Mouse (Mus musculus): Measurements from ENCODE around the gene Utp3. TPM values are rescaled to one million over a fixed set of nuclear protein-coding genes. Genes with fewer than 3 reads are reported as not detected.

Gene Utp3
- polyA plus RNA-seq, 1 experiment from 2014 or later, result 76.0 TPM

DNA sequence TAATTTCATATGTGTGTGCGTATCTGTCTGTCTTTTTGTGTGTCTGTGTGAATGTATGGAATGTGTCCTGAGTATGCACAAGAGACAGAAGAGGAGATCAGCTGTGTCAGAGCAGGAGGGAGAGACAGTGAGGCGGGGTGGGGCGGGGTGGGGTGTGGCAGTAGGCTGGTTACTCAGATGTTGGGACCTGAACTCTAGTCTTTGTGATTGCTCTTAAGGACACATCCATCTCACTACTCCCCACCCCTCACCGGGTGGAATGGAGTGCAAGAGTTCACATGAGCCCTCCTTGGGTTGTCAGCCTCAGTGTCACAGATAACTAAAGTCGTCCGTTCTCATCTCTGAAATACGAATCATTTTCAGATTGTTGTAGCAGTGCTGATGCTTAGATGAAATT lies 39.9 kb downstream of the Utp3 start:
- Histone ChIP-seq H3K4me2 (ENCODE audit: low read depth, low read length) (no peak overlapping the region), H3K9me3 (replicated peaks; ENCODE audit: control insufficient read depth, low read length) (no peaks in the 10 kb centered on the region), H3K36me3 (replicated peaks; ENCODE audit: control insufficient read depth, insufficient read depth, low read depth, low read length) (no peaks in the 10 kb centered on the region; the same call in 1 of the 2 replicates), H3K27ac (replicated peaks; ENCODE audit: low read depth, low read length) (no peak overlapping the region), H3K9ac (replicated peaks; ENCODE audit: low read length) (no peak overlapping the region), H3K27me3 (ENCODE audit: control insufficient read depth, insufficient read depth, low read length) (no peaks in the 10 kb centered on the region), H3K4me1 (ENCODE audit: control insufficient read depth, insufficient read depth, low read length) (no peaks in the 10 kb centered on the region), H3K4me3 (ENCODE audit: low read depth, low read length) (no peak overlapping the region)
- 88% methylated on average over 7 of the region's 7 CpGs for WGBS
- ATAC-seq (replicated peaks; ENCODE audit: insufficient number of reproducible peaks, low FRiP score, low TSS enrichment, low read depth), result no peak
- DNase-seq (ENCODE audit: low spot score), result no peak

- no peaks in the 10 kb centered on the region for H3K9me3 ChIP-seq (replicated peaks; ENCODE audit: control insufficient read depth, low read length)
- H3K9ac ChIP-seq (replicated peaks; ENCODE audit: low read length), result no peak overlapping the region
- ATAC-seq (replicated peaks; ENCODE audit: insufficient number of reproducible peaks, low FRiP score, low TSS enrichment, low read depth) (no peak), DNase-seq (ENCODE audit: low spot score) (no peak)
- H3K27me3 ChIP-seq (ENCODE audit: control insufficient read depth, insufficient read depth, low read length), result no peaks in the 10 kb centered on the region
- no peaks in the 10 kb centered on the region for H3K4me1 ChIP-seq (ENCODE audit: control insufficient read depth, insufficient read depth, low read length)
- H3K4me2 ChIP-seq (ENCODE audit: low read depth, low read length), result no peak overlapping the region
- 77% methylated on average over 5 of the region's 5 CpGs for WGBS
- H3K4me3 ChIP-seq (ENCODE audit: low read depth, low read length), result no peak overlapping the region
- H3K27ac ChIP-seq (replicated peaks; ENCODE audit: low read depth, low read length), result no peak overlapping the region
- no peaks in the 10 kb centered on the region for H3K36me3 ChIP-seq (replicated peaks; ENCODE audit: control insufficient read depth, insufficient read depth, low read depth, low read length)
These were observed 41.5 kb downstream of the Utp3 start for GRCm38 (mm10) chr5:88595537-88596455.

DNA sequence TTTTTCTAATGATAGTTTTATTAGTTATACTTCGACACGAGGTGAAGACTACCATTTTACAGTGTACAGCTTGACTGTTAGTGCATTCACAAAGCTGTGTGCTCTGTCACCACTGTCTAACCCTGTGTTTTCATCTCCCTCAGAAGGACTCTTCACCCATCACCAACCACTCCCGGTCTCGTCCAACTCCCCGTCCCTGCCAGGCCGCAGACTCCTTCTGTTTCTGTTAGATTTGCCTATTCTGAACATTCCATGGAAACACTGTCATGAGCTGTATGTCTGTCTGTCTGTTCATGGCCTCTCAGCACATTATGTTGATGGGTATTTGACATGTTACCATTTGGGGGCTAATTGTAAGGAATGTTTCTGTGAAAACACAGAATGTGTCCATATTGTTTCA lies 44.7 kb downstream of the Utp3 start:
- no peak for ATAC-seq (replicated peaks; ENCODE audit: insufficient number of reproducible peaks, low FRiP score, low TSS enrichment, low read depth)
- Histone ChIP-seq H3K9ac (replicated peaks; ENCODE audit: low read length) (no peak overlapping the region), H3K4me2 (ENCODE audit: low read depth, low read length) (no peak overlapping the region), H3K27ac (replicated peaks; ENCODE audit: low read depth, low read length) (no peak overlapping the region), H3K4me3 (ENCODE audit: low read depth, low read length) (no peak overlapping the region), H3K4me1 (ENCODE audit: control insufficient read depth, insufficient read depth, low read length) (no peaks in the 10 kb centered on the region), H3K9me3 (replicated peaks; ENCODE audit: control insufficient read depth, low read length) (no peaks in the 10 kb centered on the region), H3K36me3 (replicated peaks; ENCODE audit: control insufficient read depth, insufficient read depth, low read depth, low read length) (no peaks in the 10 kb centered on the region), H3K27me3 (ENCODE audit: control insufficient read depth, insufficient read depth, low read length) (no peaks in the 10 kb centered on the region)
- WGBS, result 92% methylated on average over 6 of the region's 6 CpGs
- no peak for DNase-seq (ENCODE audit: low spot score)

DNA sequence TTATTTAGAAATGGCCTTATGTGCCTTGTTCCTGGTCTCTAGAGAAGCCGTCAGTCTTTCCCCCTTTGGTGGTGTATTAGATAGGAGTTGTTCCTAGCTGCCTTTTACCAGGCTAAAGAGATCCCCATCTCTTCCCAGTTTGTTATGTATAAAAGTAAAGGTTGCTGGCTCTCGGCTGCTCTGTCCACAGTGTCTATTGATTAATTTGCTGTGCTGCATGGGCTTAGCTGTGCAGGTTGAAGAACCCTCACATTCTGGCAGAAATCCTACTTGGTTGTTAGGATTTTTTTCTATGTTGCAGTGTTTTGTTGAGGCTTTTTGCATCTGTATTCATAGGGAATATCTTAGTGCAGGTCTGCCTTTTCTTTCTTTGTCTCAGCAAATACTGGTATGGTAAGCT lies 47.8 kb downstream of the Utp3 start:
- Histone ChIP-seq H3K9me3 (replicated peaks; ENCODE audit: control insufficient read depth, low read length) (no peaks in the 10 kb centered on the region), H3K4me3 (ENCODE audit: low read depth, low read length) (no peak overlapping the region), H3K4me2 (ENCODE audit: low read depth, low read length) (no peak overlapping the region), H3K36me3 (replicated peaks; ENCODE audit: control insufficient read depth, insufficient read depth, low read depth, low read length) (no peaks in the 10 kb centered on the region), H3K27ac (replicated peaks; ENCODE audit: low read depth, low read length) (no peak overlapping the region), H3K27me3 (ENCODE audit: control insufficient read depth, insufficient read depth, low read length) (no peaks in the 10 kb centered on the region), H3K9ac (replicated peaks; ENCODE audit: low read length) (no peak overlapping the region), H3K4me1 (ENCODE audit: control insufficient read depth, insufficient read depth, low read length) (no peaks in the 10 kb centered on the region)
- WGBS, result 91% methylated on average over 2 of the region's 2 CpGs
- DNase-seq (ENCODE audit: low spot score) (no peak), ATAC-seq (replicated peaks; ENCODE audit: insufficient number of reproducible peaks, low FRiP score, low TSS enrichment, low read depth) (no peak)

DNA sequence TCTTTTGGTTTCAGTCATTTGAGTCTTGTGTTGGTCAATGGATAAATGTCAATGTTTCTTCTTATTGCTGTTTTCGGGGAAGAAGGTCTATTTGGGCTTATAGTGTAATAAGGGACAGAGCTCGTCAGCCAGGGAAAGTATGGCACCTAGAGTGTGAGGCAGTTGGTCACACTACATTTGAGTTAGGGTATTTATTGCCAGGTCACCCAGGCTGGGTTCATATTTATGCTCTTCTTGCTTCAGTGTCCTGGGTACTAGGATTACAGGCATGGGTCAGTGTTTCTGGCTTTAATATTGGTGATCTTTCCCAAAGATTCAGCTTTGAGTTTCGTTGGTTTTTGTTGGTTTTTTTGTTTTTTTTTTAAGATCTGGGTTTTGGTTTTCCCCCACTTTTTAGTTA lies 48.5 kb downstream of the Utp3 start:
- Histone ChIP-seq H3K9ac (replicated peaks; ENCODE audit: low read length) (no peak overlapping the region), H3K4me1 (ENCODE audit: control insufficient read depth, insufficient read depth, low read length) (no peaks in the 10 kb centered on the region), H3K36me3 (replicated peaks; ENCODE audit: control insufficient read depth, insufficient read depth, low read depth, low read length) (no peaks in the 10 kb centered on the region), H3K27me3 (ENCODE audit: control insufficient read depth, insufficient read depth, low read length) (no peaks in the 10 kb centered on the region), H3K4me3 (ENCODE audit: low read depth, low read length) (no peak overlapping the region), H3K9me3 (replicated peaks; ENCODE audit: control insufficient read depth, low read length) (no peaks in the 10 kb centered on the region), H3K4me2 (ENCODE audit: low read depth, low read length) (no peak overlapping the region), H3K27ac (replicated peaks; ENCODE audit: low read depth, low read length) (no peak overlapping the region)
- 90% methylated on average over 3 of the region's 3 CpGs for WGBS
- no peak for ATAC-seq (replicated peaks; ENCODE audit: insufficient number of reproducible peaks, low FRiP score, low TSS enrichment, low read depth)
- no peak for DNase-seq (ENCODE audit: low spot score)

DNA sequence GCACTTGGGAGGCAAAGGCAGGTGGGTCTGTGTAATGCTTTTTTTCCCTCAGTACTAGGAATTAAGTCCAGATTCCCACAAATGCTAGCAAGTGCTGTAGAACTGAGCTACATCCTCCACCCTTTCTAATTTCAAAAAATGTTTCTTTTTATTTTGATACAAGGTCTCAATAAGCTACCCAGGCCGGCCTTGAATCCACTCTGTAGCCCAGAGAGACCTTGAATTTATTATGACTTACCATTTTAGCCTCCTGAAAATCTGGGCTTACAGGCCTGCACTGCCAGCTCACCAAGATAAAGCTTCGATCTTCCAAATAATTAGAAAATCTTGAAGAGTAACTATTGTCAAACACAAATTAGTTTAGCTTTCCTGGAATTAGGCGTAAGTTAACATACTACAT lies 49.8 kb downstream of the Utp3 start:
- H3K27ac ChIP-seq (replicated peaks; ENCODE audit: low read depth, low read length), result no peak overlapping the region
- no peaks in the 10 kb centered on the region for H3K36me3 ChIP-seq (replicated peaks; ENCODE audit: control insufficient read depth, insufficient read depth, low read depth, low read length)
- no peaks in the 10 kb centered on the region for H3K27me3 ChIP-seq (ENCODE audit: control insufficient read depth, insufficient read depth, low read length)
- H3K4me1 ChIP-seq (ENCODE audit: control insufficient read depth, insufficient read depth, low read length), result no peaks in the 10 kb centered on the region
- ATAC-seq (replicated peaks; ENCODE audit: insufficient number of reproducible peaks, low FRiP score, low TSS enrichment, low read depth) (no peak), DNase-seq (ENCODE audit: low spot score) (no peak)
- H3K4me2 ChIP-seq (ENCODE audit: low read depth, low read length), result no peak overlapping the region
- H3K9me3 ChIP-seq (replicated peaks; ENCODE audit: control insufficient read depth, low read length), result no peaks in the 10 kb centered on the region
- H3K4me3 ChIP-seq (ENCODE audit: low read depth, low read length), result no peak overlapping the region
- 93% methylated on average over 3 of the region's 3 CpGs for WGBS
- no peak overlapping the region for H3K9ac ChIP-seq (replicated peaks; ENCODE audit: low read length)

DNA sequence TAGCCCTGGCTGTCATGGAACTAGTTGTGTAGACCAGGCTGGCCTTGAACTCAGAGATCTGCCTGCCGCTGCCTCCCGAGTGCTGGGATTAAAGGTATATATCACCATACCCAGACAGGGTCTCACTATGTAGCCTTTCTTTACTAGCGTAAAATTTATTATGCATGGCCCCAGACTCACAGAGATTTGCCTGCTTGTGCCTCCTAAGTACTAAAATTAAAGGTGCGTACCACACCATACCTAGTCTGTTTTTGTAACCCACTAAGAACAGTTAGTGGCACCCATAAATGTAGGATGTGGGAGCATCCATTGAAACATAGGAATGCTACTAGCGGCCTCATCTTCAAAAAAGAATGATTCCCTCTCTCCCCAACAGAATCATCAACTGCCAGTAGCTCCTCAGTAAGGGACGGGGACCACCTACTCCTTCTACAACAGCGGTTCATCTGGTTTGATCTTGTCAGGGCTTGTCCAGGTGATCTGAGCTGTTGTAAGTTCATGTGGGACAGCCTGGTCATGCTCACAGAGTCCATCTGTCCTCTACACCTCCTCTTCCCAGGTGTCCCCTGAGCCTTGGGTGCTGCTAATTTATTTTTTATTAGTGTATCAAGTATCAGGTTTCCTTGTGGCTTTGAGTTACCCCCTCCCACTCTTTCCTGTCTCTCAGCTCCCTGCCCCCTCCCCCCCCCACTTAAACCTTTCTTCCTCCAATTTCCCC lies 50.5 kb downstream of the Utp3 start:
- Histone ChIP-seq H3K27ac (replicated peaks; ENCODE audit: low read depth, low read length) (no peak overlapping the region), H3K4me3 (ENCODE audit: low read depth, low read length) (no peak overlapping the region)
- WGBS, result 92% methylated on average over 7 of the region's 7 CpGs

More for the DNA sequence above, 50.5 kb downstream of the Utp3 start:
- Histone ChIP-seq H3K36me3 (replicated peaks; ENCODE audit: control insufficient read depth, insufficient read depth, low read depth, low read length) (no peaks in the 10 kb centered on the region), H3K27me3 (ENCODE audit: control insufficient read depth, insufficient read depth, low read length) (no peaks in the 10 kb centered on the region), H3K4me1 (ENCODE audit: control insufficient read depth, insufficient read depth, low read length) (no peaks in the 10 kb centered on the region), H3K4me2 (ENCODE audit: low read depth, low read length) (no peak overlapping the region), H3K9me3 (replicated peaks; ENCODE audit: control insufficient read depth, low read length) (no peaks in the 10 kb centered on the region), H3K9ac (replicated peaks; ENCODE audit: low read length) (no peak overlapping the region)
- ATAC-seq (replicated peaks; ENCODE audit: insufficient number of reproducible peaks, low FRiP score, low TSS enrichment, low read depth), result no peak
- DNase-seq (ENCODE audit: low spot score), result no peak

Measured in embryonic facial prominence, embryonic 11.5 days (tissue).